Mouse (Mus musculus) thymus, adult 2 months (tissue): ENCODE data around the gene Mettl7a2. TPM values are rescaled to one million over a fixed set of nuclear protein-coding genes. Genes with fewer than 3 reads are reported as not detected.
"Not testable (repeated sequence)": the region's sequence is repeated elsewhere in the genome, so short reads cannot be mapped to it uniquely, and the experiment has no call there.

Experiments used
- DNase-seq: peaks from one replicate; pipeline ENCODE4 v3.0.0; 2021
- H3K27ac ChIP-seq: fragments of 200-500 bp; 2 replicates; pipeline ENCODE4 v1.5.1; 2012; ENCODE audit warnings: low read length, control low read depth; ENCODE audit not compliant: control insufficient read depth, insufficient read depth
- H3K27me3 ChIP-seq: fragments of 200-500 bp; 2 replicates; pipeline ENCODE4 v1.6.1; 2012; ENCODE audit warnings: mild to moderate bottlenecking, low read length, moderate library complexity, mixed read lengths; ENCODE audit not compliant: control insufficient read depth, insufficient read depth
- H3K36me3 ChIP-seq: fragments of 200-500 bp; 2 replicates; pipeline ENCODE4 v1.6.1; 2012; ENCODE audit warnings: mild to moderate bottlenecking, low read length, moderate library complexity; ENCODE audit not compliant: control insufficient read depth, insufficient read depth
- H3K4me1 ChIP-seq: fragments of 200-500 bp; replicated peaks from 2 replicates; pipeline ENCODE4 v1.6.1; 2012; ENCODE audit warnings: low read length; ENCODE audit not compliant: control insufficient read depth, insufficient read depth
- H3K4me3 ChIP-seq: fragments of 200-500 bp; 2 replicates; pipeline ENCODE4 v1.5.1; 2012; ENCODE audit warnings: mild to moderate bottlenecking, low read length, control low read depth, moderate library complexity; ENCODE audit not compliant: control insufficient read depth, insufficient read depth
- CTCF ChIP-seq: fragments of 200-500 bp; IDR thresholded peaks from 2 replicates; pipeline ENCODE4 v1.5.1; 2012; ENCODE audit warnings: mild to moderate bottlenecking, control low read depth, low read length, moderate library complexity, borderline replicate concordance; ENCODE audit not compliant: control insufficient read depth, poor library complexity, insufficient read depth; ENCODE audit errors: extremely low read depth
- POLR2A ChIP-seq: fragments of 200-500 bp; IDR thresholded peaks from 2 replicates; pipeline ENCODE4 v1.6.1; 2012; ENCODE audit warnings: mild to moderate bottlenecking, low read length, control low read depth, moderate library complexity; ENCODE audit not compliant: control insufficient read depth, poor library complexity, insufficient read depth; ENCODE audit errors: extremely low read depth
- WGBS: fragments of 180-500 bp; shearing (Covaris S2); methylation state at CpG from one replicate; pipeline ENCODE4 v1.1.7; 2018; 5-methylcytosine and 5-hydroxymethylcytosine counted together
- polyA plus RNA-seq: library from polyadenylated mRNA; depleted of rRNA; stranded (reverse); fragments of >200 nt; gene quantifications from 2 replicates; pipeline ENCODE4 v1.2.3, GENCODE M21; 2012

Gene Mettl7a2
- polyA plus RNA-seq, 1 experiment: not detected

DNA sequence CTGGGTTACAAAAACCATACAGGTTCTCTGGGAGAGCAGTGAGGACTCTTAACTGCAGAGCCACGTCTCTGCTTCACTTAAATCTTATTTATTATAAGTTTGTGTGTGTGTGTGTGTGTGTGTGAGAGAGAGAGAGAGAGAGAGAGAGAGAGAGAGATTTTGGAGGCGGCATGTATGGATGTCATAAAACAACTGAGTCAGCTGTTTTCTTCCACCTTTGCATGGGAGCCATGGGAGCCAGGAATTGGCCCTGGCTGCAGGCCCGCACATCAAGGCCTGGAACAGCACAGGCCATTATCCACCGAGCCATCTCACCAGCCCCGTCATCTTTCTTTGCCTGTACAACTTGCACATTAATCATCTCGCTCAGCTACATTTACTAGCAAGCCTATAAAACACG lies 14.1 kb downstream of the Mettl7a2 start:
- H3K27ac ChIP-seq: no peak overlapping the region
- no peaks in the 10 kb centered on the region for H3K36me3 ChIP-seq
- no peak overlapping the region for H3K4me3 ChIP-seq
- 94% methylated on average over 7 of the region's 7 CpGs for WGBS
- H3K27me3 ChIP-seq: no peaks in the 10 kb centered on the region
- no peak for DNase-seq
- TF ChIP-seq CTCF (no peak), POLR2A (no peak)
- H3K4me1 ChIP-seq: no peaks in the 10 kb centered on the region; the same call in 1 of the 2 replicates

DNA sequence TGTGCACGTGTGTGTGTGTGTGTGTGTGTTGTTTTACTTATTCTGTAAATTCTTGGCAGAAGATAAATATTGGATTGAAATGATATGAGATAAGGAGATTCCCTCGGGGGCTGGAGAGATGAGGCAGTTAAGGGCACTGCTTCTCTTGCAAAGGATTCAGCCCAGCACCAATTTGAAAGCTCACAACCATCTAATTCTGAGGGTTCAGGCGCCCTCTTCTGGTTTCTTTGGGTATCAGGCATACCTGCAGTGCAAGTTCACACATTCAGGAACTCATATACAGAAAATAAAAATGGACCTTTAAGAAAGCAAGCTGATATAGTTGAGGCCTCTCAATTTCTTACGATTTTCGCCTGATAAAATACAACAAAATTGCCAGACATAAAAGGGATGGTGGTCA lies 22.1 kb downstream of the Mettl7a2 start:
- no peak overlapping the region for H3K27ac ChIP-seq
- DNase-seq: peak; percentile 46
- WGBS: 57% methylated on average over 5 of the region's 5 CpGs
- no peaks in the 10 kb centered on the region for H3K27me3 ChIP-seq
- no peak overlapping the region for H3K4me3 ChIP-seq
- H3K4me1 ChIP-seq: no peaks in the 10 kb centered on the region
- no peaks in the 10 kb centered on the region for H3K36me3 ChIP-seq
- TF ChIP-seq POLR2A (no peak), CTCF (no peak)

DNA sequence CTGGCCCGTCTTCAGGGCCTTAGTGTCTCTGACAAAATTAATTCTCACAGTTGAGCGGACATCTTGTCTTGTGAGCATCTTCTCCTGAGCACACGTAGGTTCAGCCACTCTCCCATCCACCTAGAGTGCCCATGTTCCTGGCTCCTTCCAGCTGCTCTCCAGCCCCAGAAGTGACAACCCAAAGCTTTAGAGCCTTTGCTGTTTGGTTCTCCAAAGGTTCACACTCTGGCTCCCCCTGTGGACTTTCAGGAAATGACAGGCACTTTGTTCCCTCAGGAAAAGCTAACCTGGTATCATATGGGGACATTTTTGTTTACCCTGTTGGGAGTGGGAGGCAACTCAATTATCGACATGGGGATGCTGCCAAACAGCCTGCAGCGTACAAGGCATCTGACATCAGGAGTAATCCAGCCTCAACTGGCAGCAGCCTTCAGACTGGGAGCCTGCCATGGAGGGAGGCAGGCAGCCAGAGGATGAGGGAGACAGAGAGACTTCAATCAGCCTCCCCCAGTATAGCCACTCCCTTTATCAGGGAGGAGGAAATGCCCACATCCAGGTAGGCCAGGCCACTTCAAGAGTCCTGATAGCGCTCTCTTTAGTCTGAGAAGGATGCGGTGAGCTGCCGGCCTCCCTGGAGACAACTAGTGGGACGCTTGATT lies 25.0 kb downstream of the Mettl7a2 start:
- WGBS: 77% methylated on average over 4 of the region's 9 CpGs
- not testable (repeated sequence) for H3K4me3 ChIP-seq, H3K4me1 ChIP-seq, H3K27me3 ChIP-seq, DNase-seq, H3K27ac ChIP-seq, H3K36me3 ChIP-seq

DNA sequence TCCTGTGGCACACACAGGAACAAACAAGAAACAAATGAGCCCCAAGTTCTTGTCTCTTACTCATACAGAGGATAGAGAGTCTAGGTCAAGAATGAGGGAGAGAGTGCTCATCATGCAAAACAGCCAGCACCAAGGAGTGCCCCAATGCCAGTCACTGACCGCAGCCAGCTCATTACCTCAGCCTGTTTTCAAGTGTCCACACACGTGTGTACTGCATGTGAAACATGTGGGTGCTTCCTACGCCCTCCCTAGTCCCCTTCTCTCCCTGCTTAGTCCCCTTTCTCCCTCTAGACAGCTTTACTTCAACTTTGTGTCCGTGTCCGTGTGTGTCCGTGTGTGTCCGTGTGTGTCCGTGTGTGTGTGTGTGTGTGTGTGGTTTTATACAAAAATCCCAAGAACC lies 26.7 kb downstream of the Mettl7a2 start:
- TF ChIP-seq CTCF (no peak), POLR2A (no peak)

DNA sequence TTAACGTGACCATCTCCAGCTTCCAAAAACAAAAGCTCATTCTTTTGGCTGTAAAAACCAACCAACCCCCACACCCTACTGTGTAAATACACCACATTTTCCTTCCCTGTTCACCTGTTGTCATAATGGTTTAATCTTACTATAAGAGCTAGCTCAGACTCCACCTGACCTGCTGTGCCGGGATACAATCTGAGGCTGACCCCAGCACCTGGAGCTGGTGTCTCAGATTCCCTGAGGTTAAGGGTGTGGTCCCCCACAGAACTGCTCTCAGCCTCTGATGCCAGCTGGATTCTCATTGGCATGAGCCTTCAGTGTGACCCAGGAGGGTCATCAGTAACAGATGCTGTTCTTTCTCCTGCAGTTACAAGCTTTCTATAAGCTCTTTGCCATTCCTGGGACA lies 27.1 kb downstream of the Mettl7a2 start:
- H3K36me3 ChIP-seq: no peaks in the 10 kb centered on the region
- H3K4me3 ChIP-seq: no peak overlapping the region
- 73% methylated on average over 2 of the region's 2 CpGs for WGBS
- TF ChIP-seq CTCF: no peak
- no peak for TF ChIP-seq POLR2A
- no peaks in the 10 kb centered on the region for H3K27me3 ChIP-seq
- no peak overlapping the region for H3K27ac ChIP-seq
- DNase-seq: no peak
- H3K4me1 ChIP-seq: no peaks in the 10 kb centered on the region

More for the DNA sequence above, 26.7 kb downstream of the Mettl7a2 start:
- DNase-seq: no peak
- no peaks in the 10 kb centered on the region for H3K4me1 ChIP-seq
- no peaks in the 10 kb centered on the region for H3K27me3 ChIP-seq
- H3K4me3 ChIP-seq: no peak overlapping the region
- 91% methylated on average over 8 of the region's 8 CpGs for WGBS
- H3K36me3 ChIP-seq: no peaks in the 10 kb centered on the region
- H3K27ac ChIP-seq: no peak overlapping the region

DNA sequence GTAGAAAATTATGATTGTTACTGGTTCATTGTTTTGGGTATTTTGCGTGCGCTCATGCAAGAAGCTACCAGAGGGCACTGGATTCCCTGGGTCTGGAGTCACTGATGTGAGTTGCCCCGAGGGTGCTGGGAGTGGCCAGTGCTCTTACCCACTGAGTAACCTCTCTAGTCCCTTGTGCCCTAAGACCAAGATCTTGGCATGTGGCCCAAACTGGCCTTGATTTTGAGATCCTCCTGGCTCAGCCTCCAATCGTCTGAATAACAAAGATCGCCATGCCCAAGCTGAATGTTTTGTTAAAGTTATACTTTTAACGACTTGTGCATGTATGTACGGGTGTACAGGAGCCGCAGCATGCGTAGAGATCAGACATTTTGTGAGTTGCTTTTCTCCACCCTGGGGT lies 32.7 kb downstream of the Mettl7a2 start:
- DNase-seq: no peak
- H3K4me1 ChIP-seq: peaks cover 13% of the 10 kb centered on the region
- H3K27me3 ChIP-seq: no peaks in the 10 kb centered on the region
- WGBS: 95% methylated on average over 9 of the region's 9 CpGs
- H3K36me3 ChIP-seq: no peaks in the 10 kb centered on the region
- H3K27ac ChIP-seq: no peak overlapping the region
- no peak overlapping the region for H3K4me3 ChIP-seq
- TF ChIP-seq POLR2A (no peak), CTCF (no peak)
